Mouse (Mus musculus): Measurements from ENCODE around the gene Phyhipl.

GRCm38 (mm10) chr10:70688881-70689280, 33.1 kb upstream of the Phyhipl start:
- no peak for TF ChIP-seq CTCF (IDR thresholded peaks at IDR 0.05; ENCODE audit: borderline replicate concordance, insufficient read depth, low read length)
- no peak for TF ChIP-seq POLR2A (IDR thresholded peaks at IDR 0.05; ENCODE audit: low read depth, low read length)

Data from embryonic fibroblast, embryonic 13.5 days (primary cell).